Mouse (Mus musculus) embryo, embryonic 10.5 days (tissue): Measurements from ENCODE around the gene 2410137M14Rik.
"Not testable (repeated sequence)": the region's sequence is repeated elsewhere in the genome, so short reads cannot be mapped to it uniquely, and the experiment has no call there.

Source experiments
- DNase-seq: peaks from one replicate; pipeline ENCODE4 v3.0.0-alpha.2; 2015; ENCODE audit warnings: low spot score

The 2410137M14Rik gene

DNA sequence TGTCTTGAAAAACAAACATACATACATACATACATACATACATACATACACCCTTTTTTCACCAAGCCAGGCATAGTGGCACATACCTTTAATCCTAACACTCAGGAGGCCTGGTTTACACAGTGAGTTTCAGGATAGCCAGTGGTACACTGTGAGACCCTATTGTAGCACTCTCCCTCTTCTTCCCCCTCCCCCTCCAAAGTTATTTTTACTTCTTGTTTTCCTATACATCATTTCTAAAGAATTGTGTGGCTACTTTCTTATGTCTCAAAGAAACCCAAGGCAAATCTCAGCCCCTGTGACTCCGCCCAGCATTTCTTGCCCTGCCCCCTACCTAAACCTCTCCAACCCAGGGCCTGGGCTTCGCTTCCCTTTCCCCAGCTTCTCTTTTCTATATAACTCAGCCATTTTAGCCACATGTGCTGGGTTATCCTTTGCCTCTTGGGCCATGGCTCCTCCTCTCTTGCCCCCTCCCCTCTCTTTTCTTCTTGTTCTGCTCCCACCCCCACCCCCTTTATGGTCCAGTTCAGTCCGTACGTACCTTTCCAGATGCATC, 12.8 kb upstream of the 2410137M14Rik start:
- no peak for DNase-seq

DNA sequence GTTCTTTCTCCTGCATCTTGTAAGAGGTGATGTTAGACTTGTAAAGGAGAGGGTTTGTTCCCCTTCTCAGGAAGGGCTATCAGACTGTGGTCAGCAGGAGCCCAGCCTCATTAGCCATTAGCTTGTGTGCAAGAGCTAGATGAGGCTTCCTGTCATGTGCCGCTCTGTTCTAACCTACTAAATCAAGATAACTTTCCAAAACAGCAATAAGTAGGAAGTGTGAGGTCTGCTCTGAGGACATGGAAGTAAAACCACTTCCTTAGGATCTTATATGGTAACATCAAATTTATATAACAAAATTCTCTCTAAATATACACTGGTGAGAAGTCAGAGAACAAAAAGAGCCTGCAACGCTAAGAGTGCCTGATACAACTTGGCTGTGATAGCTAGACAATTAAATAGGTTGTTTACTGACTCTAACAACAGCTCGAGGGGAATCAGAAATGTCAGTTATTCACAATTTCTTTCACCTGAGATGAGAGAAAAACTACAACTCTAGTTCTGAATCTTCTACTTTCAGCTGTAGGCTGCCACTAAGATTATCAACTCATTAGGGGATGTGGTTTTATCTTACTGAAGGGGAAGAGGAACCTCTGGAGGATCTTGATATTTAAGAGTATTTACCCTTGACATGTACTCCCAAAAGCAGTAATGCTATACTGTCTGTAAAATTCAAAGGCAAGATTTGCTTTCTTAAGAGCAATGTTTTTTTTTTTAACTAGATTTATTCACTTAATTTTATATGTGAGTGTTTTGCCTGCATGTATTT, 11.5 kb upstream of the 2410137M14Rik start:
- no peak for DNase-seq

DNA sequence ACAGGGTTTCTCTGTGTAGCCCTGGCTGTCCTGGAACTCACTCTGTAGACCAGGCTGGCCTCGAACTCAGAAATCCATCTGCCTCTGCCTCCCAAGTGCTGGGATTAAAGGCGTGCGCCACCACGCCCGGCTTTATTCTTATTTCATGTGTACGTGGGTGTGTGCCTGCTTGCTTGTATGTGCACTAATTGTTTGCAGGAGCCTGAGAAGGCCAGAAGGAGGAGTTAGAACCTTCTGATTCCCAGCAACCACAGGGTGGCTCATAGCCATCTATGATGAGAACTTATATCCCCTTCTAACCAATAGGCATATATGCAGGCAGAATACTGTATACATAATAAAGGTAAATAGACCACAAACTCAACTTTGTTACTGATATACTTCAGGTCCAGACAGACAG, 9.6 kb upstream of the 2410137M14Rik start:
- DNase-seq, result not testable (repeated sequence)

GRCm38 (mm10) chr17:36989437-36989836, 8.4 kb upstream of the 2410137M14Rik start, which contains the start of gene H2-M5:
H2-M5 (minus strand) TSS chr17:36989537.
- DNase-seq, result no peak

DNA sequence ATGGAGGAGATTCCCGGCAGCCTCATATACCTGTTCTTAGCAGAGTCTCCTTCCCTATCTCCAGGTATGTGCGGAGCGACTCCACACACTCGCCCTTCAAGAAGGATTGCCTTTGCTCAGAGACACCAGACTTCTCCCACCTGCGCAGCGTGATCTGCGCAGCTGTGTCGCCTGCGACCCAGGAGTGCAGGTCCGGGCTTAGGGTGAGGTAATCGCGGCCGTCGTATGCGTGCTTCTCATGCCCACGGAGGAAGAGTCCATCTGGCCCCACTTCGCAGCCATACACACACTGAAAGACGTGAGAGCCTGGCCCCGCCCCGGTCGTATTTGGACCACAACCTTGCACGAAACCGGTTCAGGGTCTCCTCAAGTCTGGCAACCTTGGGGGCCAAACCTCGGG, 7.4 kb upstream of the 2410137M14Rik start:
- no peak for DNase-seq

- DNase-seq, result peak; percentile 15
Measured at GRCm38 (mm10) chr17:36982253-36983155, 1.5 kb upstream of the 2410137M14Rik start.

DNA sequence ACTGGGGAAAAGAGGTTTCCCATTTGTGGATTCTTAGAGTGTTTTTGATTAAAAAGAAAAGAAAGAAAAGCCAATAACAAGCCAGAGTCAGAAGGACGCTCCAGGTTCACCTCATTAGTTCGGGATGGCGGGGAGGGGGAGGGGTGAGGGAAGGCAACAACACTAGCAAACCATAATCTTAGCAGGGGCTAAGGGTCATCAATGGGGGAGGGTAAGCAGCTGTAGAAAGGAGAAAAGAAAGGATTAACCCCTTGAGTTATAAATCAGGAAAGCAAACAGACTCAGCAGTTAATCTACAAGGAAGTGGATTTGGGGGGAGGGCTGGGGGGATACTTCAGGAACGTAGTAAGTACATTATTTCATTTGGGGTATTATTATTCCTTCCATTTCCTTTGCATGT, 808 bp upstream of the 2410137M14Rik start:
- peak; percentile 55 for DNase-seq

DNA sequence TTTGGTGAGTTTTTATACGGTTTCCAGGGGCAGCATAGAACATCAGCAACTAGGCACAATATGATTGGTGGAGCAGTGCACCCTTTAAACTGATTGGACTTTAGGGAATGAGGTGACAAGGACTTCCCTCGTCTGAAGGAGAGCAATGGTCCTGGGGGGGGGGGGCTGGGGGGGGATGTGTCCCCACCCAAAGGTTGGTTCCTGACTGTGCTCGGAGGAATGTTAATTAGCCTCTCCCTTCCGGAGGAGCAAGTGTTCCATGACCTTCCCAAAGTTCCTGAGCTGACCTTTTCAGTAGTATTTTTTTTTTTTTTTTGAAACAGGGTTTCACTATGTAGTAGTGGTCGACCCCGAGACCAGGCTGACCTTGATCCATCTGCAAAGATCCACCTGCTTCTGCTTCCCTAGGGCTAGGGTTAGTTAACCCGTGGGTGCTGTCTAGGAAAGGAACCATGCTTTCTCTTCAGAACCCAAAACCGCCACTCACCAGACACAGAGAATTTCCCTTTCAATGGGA, 7.7 kb downstream of the 2410137M14Rik start:
- DNase-seq, result no peak

DNA sequence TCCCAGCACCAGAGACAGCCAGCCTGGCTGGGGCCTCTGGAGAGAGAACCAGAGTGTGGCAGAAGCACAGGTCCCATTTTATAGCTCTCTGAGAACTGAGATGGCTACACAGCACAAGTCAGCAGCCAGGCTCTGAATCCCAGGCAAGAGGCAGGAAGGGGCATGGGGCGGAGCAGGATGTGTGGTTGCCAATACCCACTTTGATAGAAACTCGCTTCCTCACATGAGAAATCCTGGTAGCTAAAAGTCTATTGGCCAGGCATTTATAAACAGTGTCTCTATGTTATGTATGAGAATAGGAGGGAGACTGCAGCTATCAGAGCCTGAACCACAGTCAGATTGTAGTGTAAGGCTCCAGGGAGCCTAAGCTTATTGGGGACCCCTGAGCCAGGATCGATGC, 8.2 kb downstream of the 2410137M14Rik start:
- no peak for DNase-seq

DNA sequence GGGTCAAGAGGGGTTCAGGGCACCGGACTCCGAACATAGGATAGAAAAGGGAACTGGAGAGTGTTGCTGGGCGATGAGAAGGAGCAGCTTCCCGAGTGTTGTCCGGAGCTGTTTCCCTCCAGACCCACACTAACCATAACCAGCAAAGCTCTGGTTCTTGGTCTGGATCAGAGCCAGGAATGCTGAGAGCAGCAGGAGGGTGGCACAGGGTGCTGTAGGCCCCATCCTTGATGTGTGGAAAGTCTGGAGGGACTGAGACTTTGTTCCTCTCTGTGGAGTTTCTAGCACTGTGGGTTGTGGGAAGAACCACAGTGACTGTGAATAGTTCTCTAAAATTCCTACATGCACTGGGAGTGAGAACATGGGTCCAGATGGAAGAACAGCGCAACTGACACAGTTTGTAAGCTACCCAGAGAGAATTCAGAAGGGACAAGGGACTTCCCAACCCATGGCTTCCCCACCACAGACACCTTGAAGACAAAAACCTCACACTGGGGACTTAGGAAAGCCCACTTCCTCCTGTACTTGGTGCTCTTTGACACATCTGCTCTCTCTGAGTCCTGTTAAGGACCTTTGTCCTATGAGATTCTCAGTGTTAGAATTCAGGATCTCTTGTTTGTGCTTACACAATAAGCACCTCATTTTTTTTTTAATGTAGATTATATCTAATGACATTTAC, 9.7 kb downstream of the 2410137M14Rik start:
- no peak for DNase-seq

GRCm38 (mm10) chr17:36970316-36970890, 10.6 kb downstream of the 2410137M14Rik start:
- no peak for DNase-seq

GRCm38 (mm10) chr17:36966875-36967274, 14.2 kb downstream of the 2410137M14Rik start:
- DNase-seq, result no peak

- DNase-seq, result no peak
Measured at GRCm38 (mm10) chr17:36961125-36961524, 19.9 kb downstream of the 2410137M14Rik start.

DNA sequence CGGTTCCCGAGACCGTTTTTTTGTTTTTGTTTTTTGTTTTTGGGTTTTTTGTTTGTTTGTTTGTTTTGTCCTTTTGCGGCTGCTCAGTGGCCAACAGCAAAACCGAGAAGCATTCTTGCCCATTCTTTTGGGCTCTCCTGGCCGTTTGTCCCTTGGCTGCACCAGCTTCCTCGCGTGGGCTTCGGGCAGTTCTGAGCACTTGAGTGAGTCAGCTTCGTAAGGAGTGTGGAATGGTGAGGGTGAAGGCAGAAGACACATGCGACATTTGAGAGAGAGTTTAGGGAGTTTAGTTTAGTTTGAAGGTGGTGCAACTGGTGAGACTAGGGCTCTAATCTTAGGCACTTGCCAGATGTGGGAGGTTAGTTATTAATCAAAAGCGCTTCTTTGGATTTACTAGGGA, 22.2 kb downstream of the 2410137M14Rik start:
- DNase-seq, result no peak

DNA sequence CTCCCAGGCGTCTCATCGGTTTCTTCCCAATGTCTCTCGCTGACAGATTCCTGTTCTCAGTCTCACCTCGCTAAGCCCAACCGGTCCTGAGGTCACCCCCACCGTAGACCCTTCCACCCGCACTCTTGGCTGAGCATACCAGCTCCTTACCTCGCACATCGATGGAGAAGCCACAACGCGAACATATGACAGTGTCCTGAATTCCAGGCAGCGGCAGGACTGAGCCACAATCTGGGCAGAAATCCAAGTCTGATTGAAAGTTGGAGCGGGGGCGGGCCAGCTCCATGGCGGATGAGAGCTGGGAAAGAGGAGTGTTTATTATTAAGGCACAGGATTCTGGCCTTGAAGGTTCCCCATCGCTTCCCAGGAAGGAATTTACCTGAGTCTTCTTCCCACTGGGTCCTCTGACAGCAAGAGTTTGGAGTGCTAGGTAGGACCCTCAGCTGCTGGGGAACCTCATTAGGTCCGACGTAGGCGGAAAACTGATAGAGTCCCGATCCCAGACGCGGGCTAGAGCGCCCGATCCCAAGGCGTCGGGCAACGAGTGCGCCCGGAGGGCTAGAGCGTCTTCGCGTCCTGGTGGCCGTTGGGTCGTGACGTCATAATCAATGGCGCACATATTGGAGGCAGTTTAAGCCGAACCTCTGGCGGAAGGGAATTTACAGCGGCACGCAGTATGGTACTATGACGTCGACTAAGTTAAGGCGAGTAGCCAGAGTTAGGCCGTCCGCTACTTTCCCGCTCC, 22.9 kb downstream of the 2410137M14Rik start, which contains the start of the genes Znrd1 and Znrd1as:
Gene Znrd1 (minus strand): TSS at position 561 of the 745 bp plus-strand sequence.
Gene Znrd1as (plus strand): TSS at position 594 of the 745 bp plus-strand sequence.
- peak; percentile 99 for DNase-seq

DNA sequence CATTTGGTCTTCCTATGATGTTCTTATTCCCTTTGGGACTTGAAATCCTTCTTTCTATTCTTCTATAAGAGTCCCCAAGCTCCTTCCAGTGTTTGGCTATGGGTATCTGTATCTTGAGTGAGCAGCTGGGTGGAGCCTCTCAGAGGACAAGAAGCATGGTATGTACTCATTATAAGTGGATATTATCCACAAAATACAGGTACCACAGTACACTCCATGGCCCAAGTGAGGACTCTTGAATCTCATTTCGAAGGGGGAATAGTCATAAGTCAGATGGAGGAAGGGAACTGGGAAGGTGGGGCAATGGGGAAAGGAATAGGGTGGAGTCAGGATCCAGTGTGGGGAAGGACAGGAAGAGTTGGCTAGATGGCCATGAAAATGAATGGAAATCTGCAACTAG, 28.0 kb downstream of the 2410137M14Rik start:
- no peak for DNase-seq

- no peak for DNase-seq
Measured at GRCm38 (mm10) chr17:36952631-36953030, 28.4 kb downstream of the 2410137M14Rik start.

DNA sequence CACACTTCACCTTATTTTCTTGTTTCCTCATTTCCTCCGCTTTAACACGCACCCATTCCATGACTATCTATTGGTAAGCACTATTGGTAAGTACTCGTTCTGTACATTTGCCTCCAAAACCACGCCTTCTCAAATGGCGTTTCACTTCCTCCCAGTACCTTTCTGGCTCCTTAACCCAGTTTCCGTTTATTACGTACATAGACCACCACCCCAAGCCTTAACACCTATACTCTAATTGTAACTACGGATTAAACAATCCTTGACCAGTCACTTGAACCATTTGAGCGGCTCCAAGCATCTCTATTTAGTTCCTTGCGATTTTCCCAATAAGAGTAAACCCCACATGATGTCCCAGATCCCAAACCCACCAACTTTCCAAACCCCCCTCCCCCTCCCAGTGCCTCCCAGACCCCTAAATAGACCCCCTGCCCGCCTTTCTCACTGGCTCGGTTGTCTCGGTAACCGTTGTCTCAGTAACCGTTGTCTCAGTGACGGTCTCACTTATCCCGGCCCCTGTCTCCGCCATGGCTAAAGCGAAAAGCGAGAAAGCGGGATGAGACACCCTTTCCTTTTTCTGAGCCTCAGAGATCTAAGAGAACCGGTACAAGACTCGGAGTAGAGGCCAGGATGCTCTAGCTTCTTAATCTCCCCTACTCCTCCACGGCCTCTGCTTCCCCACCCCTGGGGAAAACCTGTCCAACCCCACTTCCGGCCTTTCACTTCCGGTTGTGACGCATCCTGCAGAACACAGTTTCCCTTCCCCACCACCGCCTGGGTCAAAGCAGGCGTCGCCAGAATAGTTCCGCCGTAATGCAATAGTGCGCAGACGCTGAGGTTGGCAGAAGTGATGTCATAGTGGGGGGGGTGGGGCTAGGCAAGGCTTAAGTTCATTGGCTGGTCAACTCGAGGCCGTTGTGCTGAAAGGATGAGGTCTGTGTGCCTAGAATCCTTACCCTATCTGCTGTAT, 29.8 kb downstream of the 2410137M14Rik start, which contains the start of gene Ppp1r11:
Gene Ppp1r11 (minus strand): TSS at position 761 of the 967 bp plus-strand sequence.
- DNase-seq, result peak; percentile 99

GRCm38 (mm10) chr17:36949265-36949664, 31.8 kb downstream of the 2410137M14Rik start:
- DNase-seq, result no peak
